Mouse (Mus musculus): Measurements from ENCODE around the gene Ren1.

GRCm38 (mm10) chr1:133371431-133371830 is 21.1 kb downstream of the Ren1 start:
- TF ChIP-seq CTCF (IDR thresholded peaks at IDR 0.05; ENCODE audit: insufficient read depth, low read depth, low read length) (no peak), POLR2A (IDR thresholded peaks at IDR 0.05; ENCODE audit: insufficient read depth, low read depth, low read length) (no peak)
